22 mouse cellular contexts compared by ENCODE assay signal in genomic region chr6:118215676-118216075, GRCm38 (mm10). TPM values are rescaled to one million over a fixed set of nuclear protein-coding genes. Genes with fewer than 3 reads are reported as not detected.
"Had no signal": no experiment of that assay in that cellular context is flagged by ENCODE, and none has a peak within 500 bp of the region (broad histone marks: within the 10 kb centered on the region; RNA-seq: fewer than 3 reads in every experiment).

No protein-coding gene starts in this region.

- H3K4me1 ChIP-seq: limb, embryonic 12.5 days; limb, embryonic 15.5 days; liver, embryonic 13.5 days had no signal

- H3K36me3 ChIP-seq: limb, embryonic 12.5 days; limb, embryonic 15.5 days; liver, embryonic 13.5 days had no signal

- DNase-seq: kidney, postnatal 25 days; layer of hippocampus, adult 9-11 months; layer of hippocampus, postnatal 36 days; left cerebral cortex, postnatal 4 days; liver, embryonic 13.5 days; lung, adult 2 months; lung, postnatal 14 days; midbrain, embryonic 14.5 days; right cerebral cortex, adult 18-20 months; right cerebral cortex, postnatal 14 days; right cerebral cortex, postnatal 4 days; thymus, adult 2 months; thymus, postnatal 14 days; thymus, postnatal 4 days had no signal

- H3K27ac ChIP-seq: kidney, postnatal 0 days; layer of hippocampus, adult 2 months; left cerebral cortex, adult 2 months; limb, embryonic 12.5 days; limb, embryonic 15.5 days; liver, embryonic 13.5 days; stomach, postnatal 0 days had no signal

- H3K4me2 ChIP-seq: limb, embryonic 12.5 days; limb, embryonic 15.5 days; liver, embryonic 13.5 days; midbrain, embryonic 11.5 days had no signal

- H3K9me3 ChIP-seq: limb, embryonic 12.5 days; limb, embryonic 15.5 days; liver, embryonic 13.5 days had no signal

- H3K4me3 ChIP-seq: layer of hippocampus, adult 2 months; left cerebral cortex, adult 2 months; limb, embryonic 12.5 days; limb, embryonic 15.5 days; liver, embryonic 13.5 days had no signal

- H3K27me3 ChIP-seq: limb, embryonic 12.5 days; limb, embryonic 15.5 days; liver, embryonic 13.5 days had no signal

- H3K9ac ChIP-seq: limb, embryonic 12.5 days; limb, embryonic 15.5 days; liver, embryonic 13.5 days had no signal

RNA-seq across cellular contexts. Expression of gene Ret, which starts 18.2 kb away (rescaled TPM):
- total RNA-seq: megakaryocyte-erythroid progenitor cell, adult 5-6 weeks had no signal
